Mouse (Mus musculus): ENCODE results near the gene B230118H07Rik. TPM values are rescaled to one million over a fixed set of nuclear protein-coding genes. Genes with fewer than 3 reads are reported as not detected.

The B230118H07Rik gene
- polyA plus RNA-seq (2012; rRNA removed; ENCODE audit: low replicate concordance), result 0.09 TPM in 1 of 2 replicates, not detected in the other

DNA sequence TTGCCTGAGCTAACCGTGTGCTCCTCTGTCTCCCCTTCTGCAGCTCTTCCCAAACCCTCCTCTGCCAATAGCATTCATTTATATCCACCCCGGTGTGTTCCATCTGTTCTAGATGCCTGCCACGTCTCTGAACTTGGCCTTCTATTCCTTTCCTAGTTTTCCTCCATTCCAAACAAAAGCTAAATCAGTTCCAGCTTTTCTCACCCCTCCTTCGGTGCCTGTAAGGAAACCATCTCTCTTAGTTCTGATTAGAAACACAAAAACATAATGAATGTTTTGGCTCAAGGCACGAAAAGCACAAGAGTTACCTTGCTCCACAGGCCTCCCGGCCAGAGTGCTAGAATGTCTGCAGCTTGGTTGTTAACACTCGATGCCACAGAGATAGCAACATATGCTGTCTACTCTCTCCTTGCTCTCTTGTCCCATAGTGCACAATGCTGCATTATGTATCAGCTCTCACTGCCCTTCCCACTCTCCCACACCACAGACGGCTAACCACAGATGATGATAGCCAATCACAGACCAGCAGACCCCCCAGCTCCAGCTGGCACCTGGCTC is at the start of gene B230118H07Rik, which contains the start of gene Rag1:
B230118H07Rik (minus strand) TSS at position 419 of the 558 bp plus-strand sequence.
Rag1 (minus strand) TSS at position 388 of the 558 bp plus-strand sequence.

DNA sequence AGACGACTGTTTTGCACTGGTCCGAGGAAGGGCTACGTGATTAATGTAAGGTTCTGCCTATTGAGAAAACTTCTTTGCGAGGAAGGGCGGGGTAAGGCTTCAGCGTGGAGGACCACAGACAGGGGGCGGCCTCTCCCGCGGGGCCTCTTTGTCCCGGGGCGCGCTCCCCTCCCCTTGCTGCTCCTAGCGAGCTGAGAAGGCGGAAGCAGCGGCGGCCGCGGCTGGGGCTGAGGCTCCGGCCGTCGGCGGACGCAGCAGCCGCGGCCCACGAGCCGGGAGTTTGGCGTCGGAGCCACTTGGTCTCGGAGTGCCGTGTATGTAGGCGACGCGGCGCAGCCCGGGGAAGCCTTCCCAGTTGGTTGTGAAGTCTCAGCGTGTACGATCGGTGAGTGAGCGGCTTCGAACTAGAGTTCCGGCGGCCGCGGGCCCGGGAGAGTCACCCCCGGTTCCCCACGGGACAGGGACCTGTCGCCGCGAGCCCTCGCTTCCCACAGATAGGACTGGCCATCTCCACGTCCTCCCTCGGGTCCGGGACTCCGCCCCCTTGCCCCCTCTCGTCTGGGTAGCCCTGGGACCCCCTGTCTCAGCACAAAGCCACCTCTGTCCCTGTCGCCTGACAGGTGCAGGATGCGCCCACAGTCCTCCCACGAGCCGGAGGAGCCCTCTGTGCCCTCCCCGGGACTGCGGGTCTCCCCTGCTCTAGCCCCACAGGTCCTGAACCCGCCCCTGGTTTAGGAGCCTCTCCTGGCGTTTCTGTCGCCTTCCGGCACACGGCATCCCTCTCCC is 29.1 kb upstream of the B230118H07Rik start, which contains the start of gene Traf6:
Traf6 (plus strand) TSS at position 194 of the 786 bp plus-strand sequence.

DNA sequence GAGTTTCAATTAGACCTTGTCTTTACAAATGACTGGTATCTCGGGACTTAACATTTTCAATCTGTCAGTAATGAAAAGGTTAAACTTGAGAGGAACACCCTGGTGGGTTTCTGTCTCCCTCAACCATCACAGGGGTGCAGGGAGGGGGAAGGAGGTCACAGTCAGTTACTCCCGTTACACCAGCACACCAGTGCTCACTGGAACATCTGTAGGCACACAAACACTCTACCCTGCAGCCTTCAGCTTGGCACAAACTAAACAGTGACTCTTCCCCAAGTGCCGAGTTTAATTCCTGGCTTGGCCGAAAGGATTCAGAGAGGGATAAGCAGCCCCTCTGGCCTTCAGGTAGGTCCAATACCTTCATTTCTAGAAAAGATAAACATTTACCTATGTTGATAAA is 24.8 kb downstream of the B230118H07Rik start, which contains the start of gene Rag2:
Rag2 (plus strand) TSS at position 193 of the 400 bp plus-strand sequence.

Other genes with a start within 250 kb of the B230118H07Rik start
- gene Rag2, start 24.8 kb downstream of the B230118H07Rik start, polyA plus RNA-seq (2012; rRNA removed; ENCODE audit: low replicate concordance), result not detected in 2 replicates
- not detected in 2 replicates for gene Rag1, start within 50 bp of the B230118H07Rik start, polyA plus RNA-seq (2012; rRNA removed; ENCODE audit: low replicate concordance)
- 2.4 and 2.8 TPM in 2 replicates for gene Traf6, start 28.9 kb upstream of the B230118H07Rik start, polyA plus RNA-seq (2012; rRNA removed; ENCODE audit: low replicate concordance)
- gene Prr5l, start 233.5 kb upstream of the B230118H07Rik start, polyA plus RNA-seq (2012; rRNA removed; ENCODE audit: low replicate concordance), result 1.9 and 3.4 TPM in 2 replicates
- 26.3 and 35.2 TPM in 2 replicates for gene Commd9, start 236.7 kb upstream of the B230118H07Rik start, polyA plus RNA-seq (2012; rRNA removed; ENCODE audit: low replicate concordance)